Mouse (Mus musculus) right cerebral cortex, postnatal 36 days (tissue): ENCODE measurements around the gene Duxf3.
"Not testable (repeated sequence)": the region's sequence is repeated elsewhere in the genome, so short reads cannot be mapped to it uniquely, and the experiment has no call there.

Experiments used
- DNase-seq, 2 experiments: peaks; one replicate each; pipeline ENCODE4 v3.0.0; 2022; ENCODE audit warnings: low spot score in 2 of 2, mixed read lengths in 1 of 2

Duxf3 gene

DNA sequence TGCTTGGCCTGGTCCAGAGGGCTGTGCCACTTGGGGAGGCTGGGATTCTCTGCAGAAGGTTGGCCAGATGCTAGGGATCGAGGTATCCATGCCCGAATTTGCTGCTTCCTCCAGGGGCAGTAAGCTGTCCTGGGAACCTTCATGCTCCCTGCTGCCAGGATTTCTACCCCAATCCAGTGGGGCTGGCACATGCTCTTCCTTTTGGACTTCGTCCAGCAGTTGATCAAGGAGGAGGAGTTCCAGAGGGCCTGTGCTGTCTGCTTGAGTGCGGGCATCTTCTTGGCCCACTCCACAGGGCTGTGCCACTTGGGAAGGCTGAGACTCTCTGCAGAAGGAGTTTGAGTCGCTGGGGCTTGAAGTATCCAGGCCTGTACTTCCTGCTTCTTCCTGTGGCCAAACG, 9.3 kb downstream of the Duxf3 start:
- not testable (repeated sequence) for DNase-seq

GRCm38 (mm10) chr10:58221571-58221970, 10.9 kb downstream of the Duxf3 start:
- not testable (repeated sequence) for DNase-seq

GRCm38 (mm10) chr10:58220726-58221125, 11.7 kb downstream of the Duxf3 start:
- DNase-seq, result no peak

DNA sequence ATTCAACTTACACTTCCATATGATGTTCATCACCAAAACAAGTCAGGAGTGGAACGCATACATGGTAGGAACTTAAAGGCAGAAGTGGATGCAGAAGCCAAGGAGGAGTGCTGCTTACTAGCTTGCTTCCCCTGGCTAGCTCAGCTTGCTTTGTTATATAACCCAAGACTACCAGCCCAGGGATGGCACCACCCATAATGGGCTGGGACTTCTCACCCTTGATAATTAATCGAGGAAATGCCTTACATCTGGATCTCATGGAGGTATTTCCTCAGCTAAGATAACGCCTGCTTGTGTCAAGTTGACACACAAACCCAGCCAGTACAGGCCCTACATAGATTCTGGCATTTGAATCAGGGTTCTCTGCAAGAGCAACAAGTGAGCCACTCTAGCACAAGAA, 15.1 kb downstream of the Duxf3 start:
- no peak for DNase-seq

DNA sequence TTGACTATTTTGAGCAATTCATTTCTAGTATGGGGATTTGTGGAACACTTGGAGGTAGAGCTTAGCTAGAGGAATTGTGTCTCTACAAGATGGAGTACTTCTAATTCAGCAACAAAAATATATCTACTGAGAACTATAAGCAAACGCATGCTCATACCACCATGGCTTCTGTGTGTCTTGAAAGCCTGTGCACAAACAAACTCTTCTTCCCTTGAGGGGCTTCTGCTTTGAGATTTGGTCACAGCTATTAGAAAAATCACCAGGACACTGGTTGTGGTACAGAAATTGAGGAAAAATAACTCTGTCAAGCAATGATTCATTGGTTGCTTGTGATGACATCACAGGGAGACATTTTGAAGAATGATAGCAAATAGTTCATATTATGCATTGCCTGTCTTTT, 17.1 kb downstream of the Duxf3 start:
- no peak for DNase-seq

GRCm38 (mm10) chr10:58214934-58215333, 17.5 kb downstream of the Duxf3 start:
- no peak for DNase-seq

- DNase-seq, result no peak
Observed at GRCm38 (mm10) chr10:58214497-58214896, 18.0 kb downstream of the Duxf3 start.

DNA sequence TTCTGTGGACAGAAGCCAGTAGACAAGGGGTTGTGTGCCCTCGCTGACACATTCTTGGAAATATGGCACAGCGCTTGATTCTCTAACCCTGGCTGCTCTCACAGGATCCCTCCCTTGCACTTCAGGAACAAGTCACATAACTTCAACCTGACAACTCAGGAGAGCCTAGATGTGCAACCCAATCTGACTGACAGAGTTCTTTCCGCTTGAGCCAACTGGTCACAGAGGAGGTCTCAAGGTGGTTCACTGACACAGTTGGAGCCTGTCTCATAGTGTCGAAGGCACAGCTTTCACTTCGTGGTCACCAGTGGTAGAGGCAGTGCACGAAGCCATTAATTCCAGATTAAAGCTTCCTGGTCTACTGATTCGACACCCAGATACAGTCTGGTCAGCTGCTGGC, 20.2 kb downstream of the Duxf3 start:
- DNase-seq, result no peak

- DNase-seq, result no peak
Observed at GRCm38 (mm10) chr10:58211213-58211612, 21.3 kb downstream of the Duxf3 start.

DNA sequence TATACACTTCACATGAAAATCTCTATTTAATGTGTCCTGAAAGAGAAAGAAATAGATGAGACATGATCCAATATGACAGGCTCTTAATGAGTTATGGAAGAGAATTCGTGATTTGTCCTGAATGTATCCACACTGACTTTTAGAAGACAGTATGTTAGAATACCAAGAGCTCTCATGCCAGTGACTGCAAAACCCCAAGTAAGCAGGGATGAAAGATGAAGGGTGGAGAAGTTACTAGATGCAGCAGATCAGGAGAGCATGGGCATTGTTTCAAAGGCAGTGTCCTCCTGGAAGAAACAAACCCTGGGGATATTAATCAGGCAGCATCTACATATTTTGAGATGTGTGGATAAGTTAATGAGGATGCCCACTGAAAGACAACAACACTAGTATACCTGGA, 22.0 kb downstream of the Duxf3 start:
- DNase-seq, result no peak

DNA sequence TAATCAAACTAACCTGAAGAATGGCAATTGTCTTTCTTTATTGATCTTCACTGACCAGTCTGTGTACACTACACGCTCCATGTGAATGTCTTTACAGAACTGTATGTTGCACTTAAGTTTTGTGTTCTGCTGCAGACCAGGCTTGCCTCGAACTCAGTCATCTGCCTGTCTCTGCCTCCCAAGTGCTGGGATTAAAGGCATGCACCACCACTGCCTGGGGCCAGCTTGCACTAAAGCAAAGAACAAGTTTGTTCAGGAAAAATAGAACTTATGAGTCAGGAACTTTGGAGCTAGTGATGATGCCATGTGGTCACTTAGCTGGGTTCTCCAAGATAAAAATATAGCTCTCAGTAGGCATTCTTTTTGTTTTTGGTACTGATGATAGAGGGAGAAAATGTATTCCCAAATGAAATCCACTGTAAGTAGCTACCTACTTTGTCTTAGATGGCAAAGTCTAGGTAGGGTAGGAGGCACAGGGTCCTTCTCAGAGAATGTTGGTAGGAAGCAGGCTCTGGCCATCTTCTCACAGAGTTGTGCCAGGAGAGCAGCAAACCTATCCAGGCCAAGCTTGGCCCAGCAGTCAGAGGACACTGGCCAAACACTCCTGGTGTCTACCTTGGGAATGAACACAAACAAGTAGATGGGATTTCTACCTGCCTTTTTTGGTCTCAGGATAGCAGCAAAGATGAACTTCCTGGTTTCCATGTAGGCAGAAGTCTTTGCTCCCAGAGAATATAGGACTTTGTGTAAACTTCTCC, 22.6 kb downstream of the Duxf3 start:
- no peak for DNase-seq

DNA sequence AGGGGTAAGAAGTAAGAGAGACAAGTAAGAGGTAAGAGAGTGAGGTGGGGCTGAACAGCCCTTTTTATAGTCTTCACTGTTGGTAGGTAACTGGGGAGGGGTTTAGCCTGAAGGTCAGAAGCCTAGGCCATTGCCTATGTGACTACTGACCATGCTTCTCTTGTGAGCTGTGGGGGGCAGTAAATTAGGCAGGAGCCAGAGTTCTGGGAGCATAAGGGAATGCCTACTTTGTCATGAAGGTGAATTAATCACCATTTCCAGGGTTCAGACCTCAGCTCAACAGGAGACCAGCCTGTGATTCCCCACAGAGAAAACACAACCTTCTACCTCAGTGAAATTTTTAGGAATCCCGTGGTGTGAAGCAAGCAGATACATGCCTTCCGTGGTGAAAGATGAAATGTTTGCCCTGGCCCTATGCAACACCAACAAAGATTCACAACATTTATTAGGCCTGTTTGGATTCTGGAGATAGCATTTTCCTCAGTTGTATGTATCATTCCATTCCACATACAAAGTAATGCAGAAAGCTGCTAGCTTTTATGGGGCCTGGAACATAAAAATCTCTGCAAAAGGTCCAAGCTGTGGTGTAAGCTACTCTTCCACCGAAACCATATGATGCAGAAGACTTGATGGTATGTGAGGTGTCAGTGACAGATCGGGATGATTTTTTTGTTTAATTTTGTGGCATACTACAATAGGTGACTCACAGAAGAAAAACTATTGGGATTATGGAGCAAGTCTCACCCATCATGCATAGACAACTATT, 25.7 kb downstream of the Duxf3 start:
- no peak for DNase-seq

- DNase-seq, result no peak
Observed at GRCm38 (mm10) chr10:58205986-58206385, 26.5 kb downstream of the Duxf3 start.
